Mouse (Mus musculus) brain, adult 2 months (tissue): ENCODE data around the gene Cox7a2.

Source experiments
- DNase-seq: peaks from one replicate; pipeline ENCODE4 v3.0.0; 2011; ENCODE audit warnings: low read depth, low spot score

Gene Cox7a2

DNA sequence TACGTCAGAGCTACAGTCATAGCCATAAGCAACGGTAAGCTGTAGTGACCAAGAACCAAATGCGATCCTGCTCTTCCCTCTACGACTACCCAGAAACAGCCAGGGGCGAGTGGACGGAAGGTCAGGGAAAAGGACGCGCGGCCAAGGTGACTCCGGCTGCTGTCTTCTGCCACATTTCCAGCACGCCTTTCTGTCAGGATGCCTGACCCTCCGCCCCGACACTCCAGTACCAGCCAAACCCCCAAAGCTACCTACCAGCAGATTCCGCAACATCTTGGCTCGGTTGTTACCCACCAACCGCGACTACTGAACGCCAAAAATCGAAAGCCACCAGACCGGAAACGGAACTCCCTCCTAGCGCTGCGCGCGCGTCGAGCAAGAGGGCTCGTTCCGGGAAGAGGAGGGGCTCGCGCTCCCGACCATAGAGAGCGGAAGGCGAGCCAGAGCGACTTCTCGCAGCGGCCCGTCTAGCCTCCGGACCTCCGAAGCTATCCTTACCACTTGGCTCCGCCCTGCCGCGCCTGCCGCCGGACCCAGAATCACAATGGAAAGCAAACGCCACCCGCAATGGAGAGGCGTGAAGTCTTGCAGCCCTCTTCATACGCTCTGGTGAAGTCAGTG is at the start of gene Cox7a2:
Gene Cox7a2 (minus strand): TSS at position 494 of the 621 bp plus-strand sequence.
- DNase-seq: peak; percentile 99

DNA sequence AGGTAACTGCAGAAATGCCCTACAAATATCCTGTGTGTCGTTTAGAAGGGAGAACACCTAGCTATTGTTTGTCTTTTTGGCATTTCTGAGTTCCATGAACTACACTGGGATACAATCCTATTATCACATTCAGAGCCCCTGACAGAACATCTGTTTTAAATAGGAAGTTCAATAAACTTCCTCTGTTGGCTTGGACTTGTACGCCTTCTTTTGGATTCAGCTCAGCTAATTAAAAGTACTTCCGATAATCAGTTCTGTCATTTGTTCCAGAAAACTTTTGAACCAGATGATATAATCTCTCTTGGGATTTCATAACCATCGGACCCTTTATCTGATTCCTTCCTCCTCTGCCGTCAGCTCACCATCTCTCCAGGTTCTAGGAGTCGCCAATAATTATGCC is 49.7 kb upstream of the Cox7a2 start:
- DNase-seq: no peak

DNA sequence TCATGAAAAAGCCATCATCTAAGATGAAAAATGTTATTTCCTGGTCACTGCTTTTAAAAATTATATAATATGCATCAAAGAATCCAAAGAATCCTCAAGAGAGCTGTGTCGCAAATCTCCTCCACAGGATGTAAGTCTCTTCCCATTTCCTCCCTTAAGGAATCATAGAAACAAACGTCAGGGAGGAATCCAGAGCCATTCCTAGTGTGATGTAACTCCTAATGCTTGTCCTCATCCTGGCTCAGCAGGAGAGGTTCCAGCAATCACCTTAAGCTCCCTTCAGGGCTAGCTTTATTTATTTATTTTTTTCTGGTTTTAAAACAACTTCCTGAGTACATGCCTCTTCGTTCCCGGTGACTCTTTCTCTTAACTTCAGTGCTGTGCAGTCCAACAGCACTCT is 47.5 kb upstream of the Cox7a2 start:
- no peak for DNase-seq

DNA sequence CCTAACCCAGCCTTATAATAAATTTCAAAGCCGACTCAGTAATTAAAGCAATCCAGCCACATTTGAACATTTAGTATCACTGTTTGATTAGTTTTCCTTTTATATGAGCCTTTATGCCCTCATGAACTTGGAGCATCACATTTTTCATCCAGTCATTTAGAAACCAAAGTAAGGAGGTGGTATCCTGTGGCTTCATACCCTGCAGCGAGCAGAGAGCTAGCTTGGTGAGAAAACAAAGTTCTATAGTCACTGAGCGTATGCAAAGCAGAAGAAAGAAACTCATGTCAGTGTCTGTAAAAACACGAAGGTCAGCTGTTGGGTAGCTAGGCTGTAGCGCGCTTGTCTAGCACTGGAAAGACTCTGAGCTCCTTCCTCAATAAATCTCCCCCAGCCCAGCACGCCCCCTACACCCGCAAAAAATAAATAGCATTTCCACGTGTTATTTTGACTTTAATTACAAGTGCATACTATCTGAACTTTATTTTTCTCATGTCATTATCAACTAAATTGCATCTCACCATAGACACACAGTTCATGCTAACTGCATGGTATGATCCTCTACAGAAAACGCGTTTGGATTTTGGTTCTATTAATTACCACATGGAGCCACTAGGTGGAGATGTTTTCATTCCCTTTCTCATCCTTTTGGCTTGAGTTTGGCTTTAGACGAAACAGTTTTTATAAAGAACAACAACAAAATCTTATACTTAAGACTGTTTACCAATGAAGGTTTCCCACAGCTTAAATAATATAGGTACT is 46.8 kb upstream of the Cox7a2 start:
- DNase-seq: peak; percentile 58

DNA sequence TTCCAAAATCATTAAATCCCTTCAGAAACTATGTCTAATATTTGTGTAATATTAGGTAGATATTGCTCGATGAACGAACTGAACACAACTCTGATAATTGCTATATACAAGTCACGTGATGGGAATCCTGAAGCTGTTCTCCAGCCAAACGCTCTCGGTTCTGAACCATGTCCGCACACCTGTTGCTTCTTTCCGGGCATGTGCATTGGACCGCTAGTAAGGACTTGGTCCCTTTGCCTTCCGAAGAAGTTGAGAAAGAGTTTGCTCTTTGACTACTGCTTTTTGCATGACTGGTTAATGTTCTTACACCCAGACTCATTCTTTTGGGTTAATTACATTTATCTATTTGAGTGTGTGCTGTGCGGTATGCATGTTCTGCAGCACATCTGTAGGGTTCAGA is 45.7 kb upstream of the Cox7a2 start:
- DNase-seq: no peak

DNA sequence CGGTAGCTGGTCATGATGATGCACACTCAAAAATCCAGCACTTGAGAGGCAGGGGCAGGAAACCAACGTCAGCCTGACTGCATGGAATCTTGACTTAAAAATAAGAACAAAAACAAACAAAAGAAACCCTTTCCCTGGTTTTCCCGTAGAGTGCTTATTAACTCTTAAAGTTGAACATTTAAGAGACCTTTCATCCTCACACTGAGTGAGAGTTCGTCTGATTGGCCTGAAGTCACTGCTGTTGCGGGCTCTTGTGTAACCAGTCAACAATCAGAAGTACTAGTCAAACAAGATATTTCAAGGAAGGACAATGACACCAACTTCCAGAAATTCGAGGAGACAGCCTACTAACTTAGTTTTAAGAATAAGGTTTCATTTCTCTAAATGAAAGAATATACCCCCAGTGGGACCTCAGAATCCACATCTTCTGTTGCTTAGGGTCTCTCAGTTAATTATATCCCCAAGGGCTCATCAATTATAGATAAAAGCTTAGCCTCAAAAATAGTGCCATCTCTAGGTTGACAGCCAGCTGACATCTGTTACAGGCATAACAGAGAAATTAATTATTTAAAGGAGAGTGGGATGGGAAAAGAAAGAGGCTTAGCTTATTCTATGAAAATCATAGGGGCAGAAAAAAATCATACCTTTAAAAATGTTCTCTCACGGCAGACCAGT is 36.9 kb upstream of the Cox7a2 start:
- no peak for DNase-seq

DNA sequence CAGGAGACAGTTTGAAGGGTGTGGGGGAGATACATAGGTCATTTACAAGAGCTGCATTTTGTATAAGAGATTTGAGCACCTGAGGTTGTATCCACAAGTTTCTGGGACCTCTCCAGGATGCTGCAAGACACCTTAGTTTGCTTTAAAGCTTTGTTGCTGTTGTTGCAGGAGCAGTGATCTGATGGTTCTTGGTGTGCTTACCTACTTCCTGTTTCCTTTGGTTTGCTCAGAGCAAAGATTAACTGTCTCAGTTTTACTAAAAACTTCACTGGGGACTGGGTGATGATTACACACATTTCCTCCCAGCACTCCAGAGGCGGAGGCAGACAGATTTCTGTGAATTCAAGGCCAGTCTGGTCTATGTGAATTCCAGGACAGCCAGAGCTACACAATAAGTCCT is 35.4 kb upstream of the Cox7a2 start:
- DNase-seq: no peak

DNA sequence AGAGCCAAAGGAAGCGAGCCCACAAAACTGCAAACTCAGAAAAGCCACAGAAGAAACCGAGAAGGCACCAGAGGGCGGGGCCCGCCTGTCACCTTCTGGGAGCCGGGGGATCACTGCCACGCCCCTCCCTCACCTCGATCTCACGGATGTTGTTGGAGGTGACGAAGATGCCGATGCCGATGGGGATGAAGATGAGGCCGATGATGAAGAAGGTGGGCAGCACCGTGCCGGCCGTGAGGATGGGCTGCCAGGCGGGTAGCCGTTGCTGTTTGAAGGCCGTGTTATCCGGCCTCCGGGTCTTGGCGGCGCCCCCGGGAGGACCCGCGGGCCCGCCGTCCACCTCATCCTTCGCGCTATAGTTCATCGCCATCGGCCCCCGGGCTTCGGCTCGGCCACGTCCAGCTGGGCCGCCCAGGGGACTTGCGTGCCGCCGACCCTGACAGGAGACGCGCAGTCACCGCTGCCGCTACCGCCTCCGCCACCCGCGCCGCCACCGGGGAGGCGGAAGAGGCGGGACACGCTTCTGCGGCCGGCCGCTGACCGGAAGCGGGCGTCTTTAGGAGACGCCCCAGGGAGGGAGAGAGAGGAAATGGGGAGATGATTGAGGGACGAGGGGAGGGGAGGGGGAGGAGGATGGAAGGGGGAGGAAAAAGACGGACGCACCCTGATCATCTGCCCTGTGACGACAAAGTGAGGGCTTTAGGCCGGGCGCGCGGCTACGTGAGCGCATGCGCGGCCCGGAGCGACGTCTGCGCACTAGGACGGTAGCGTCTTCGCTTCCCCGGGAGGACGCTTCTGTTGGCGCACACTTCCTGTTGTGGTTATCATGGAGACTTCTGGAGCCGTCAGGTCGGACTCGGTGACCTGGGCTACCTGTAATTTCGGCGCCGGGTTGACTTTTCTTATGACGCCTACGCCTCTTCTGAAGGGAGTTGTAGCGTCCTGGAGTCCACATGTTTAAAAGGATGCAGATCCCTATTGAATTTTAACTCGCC is 33.5 kb upstream of the Cox7a2 start, which contains the start of gene Tmem30a:
Gene Tmem30a (minus strand): TSS at position 667 of the 995 bp plus-strand sequence.
- DNase-seq: peak; percentile 99

DNA sequence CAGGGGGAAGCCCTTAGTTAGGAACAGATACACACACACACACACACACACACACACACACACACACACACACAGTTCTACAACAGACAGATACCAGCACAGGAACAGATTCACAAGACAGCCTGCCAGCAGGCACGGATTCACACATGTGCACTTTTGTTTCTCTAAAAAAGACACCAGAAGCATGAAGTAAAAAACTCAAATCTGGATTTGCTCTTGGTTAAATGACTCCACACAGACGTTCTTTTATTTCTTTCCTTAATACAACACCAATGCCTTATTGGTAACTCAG is 26.1 kb upstream of the Cox7a2 start:
- peak; percentile 54 for DNase-seq

DNA sequence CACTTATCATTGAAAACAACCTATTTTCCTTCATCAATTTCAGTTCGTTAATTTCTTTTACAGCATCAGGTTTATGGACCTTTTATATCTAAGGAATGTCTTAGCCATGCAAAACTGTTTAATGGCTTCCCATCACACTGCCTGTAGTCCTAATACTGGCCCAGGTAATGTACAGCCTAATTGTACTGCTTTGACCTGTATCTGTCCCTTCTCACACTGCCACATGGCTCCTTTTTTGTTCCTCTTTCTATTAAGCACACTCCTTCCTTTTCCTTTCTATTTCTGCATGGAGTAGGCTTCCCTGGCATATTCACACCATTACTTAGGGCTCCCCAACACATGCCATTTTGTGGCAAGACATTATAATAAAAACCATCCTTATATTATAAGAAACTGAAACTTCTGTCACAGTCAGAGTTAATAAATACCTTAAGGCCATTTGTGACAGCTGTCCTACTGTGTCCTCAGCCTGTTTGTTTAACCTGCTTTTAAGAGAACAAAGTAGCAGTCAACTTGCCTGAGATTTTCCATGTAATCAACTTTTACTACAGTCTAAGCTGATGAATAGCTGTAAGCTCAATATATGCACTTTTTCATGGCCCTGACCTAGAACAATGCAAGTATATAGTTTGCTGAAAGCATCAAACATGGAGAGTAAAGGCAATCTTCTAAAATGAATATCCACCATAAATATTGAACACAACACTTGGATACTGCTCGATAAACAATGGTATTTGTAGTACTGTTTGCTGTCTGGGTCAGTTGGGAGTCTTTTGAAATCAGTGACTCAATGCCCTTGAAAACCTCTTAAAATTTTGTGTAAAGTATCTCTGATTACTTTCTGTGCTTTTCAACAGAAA is 25.5 kb upstream of the Cox7a2 start:
- DNase-seq: no peak

DNA sequence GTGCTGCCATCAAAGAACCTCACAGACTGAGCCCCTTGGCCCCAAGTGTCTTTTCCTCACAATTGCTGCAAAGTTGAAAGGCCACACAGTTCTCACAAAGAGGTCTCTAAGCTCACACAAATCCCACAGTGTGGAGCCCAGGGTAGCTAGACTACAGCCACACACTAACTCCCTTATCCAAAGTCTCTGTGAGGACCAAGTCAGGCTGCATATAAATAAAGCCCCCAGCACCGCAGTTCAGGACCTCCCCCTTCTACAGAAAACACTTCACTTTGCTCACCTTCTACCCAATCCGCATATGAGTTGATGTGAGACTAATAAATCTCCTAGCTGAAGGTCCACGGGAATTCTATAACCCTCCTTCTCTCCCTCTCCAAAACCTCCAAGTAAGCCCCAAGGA is 24.8 kb upstream of the Cox7a2 start:
- DNase-seq: no peak

DNA sequence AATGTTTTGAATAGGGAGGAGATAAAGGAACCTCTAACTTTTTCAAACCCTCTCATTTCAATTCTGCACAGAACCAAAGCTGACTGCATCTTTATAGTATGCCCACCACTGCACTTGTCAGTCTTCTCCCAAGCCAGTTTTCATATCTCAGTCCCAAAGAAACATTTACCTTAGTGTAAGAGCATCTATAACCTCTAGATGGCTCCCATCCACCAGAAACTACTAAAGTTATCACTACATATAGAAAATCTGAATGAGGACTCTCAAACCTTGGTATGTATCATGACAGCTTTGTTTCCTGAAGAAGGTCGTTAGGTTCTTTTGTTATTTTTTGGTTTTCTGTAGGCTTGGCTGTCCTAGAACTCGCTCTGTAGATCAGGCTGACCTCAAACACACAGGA is 19.7 kb upstream of the Cox7a2 start:
- peak; percentile 39 for DNase-seq

DNA sequence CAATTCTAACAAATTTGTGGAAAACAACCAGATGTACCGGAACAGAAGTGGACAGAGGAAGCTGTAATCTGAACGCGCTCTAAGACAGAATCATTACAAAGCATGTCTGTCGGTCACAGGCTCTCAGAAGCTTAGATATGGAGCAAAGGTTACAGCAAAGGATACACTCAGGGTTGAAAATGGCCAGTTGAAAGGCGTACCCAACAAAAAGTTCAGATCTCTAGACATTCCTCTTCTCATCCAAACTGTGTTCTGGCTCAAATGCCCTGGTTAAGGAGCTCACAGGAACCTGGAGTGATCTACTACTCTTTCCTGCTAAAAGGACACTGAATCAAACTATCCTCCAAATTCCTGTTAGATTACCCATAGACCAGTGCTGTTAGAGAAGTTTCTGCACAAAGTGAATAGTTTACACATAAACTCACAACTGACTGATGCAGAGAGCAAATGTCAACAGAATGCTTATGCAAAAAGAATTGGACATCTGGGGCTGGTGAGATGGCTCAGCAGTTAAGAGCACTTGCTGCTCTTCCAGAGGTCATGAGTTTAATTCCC is 7.4 kb upstream of the Cox7a2 start:
- no peak for DNase-seq

DNA sequence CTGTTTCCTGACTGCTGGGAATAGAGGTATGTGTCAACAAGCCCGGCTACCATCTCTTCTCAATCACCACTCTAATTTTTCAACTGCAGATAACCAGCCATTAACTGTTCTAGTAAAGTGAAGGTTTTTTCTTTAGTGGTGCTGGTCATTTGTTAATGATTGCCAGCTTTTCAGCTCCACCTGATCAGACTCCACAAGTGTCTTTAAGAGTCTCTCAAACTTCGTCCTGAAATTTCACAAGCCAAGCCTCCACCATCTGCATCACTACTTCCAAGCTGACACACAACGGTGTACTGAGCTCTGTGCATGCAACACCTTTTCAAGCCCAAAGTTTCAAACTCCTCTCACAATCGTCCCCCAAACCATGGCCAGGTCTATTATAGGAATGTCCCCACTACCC is 5.7 kb upstream of the Cox7a2 start:
- DNase-seq: no peak

DNA sequence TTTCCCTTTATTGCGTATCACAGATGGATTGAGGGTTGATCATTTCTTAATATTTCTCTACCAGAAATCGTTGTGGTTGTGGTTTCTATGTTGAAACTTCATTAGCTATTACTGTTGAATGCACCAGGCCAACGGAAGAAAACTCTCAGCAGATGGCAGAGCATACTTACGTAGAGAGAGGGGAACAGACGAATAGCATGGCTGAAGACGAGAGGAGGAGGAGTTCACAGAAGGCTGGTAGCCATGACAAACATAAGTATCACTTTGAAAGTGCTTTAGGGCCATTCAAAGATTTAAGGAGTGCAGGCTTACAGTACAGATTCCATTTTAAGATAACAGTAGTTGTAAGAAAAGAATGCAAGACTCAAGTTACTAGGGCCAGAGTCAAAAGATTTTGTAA is 2.8 kb upstream of the Cox7a2 start:
- DNase-seq: no peak

DNA sequence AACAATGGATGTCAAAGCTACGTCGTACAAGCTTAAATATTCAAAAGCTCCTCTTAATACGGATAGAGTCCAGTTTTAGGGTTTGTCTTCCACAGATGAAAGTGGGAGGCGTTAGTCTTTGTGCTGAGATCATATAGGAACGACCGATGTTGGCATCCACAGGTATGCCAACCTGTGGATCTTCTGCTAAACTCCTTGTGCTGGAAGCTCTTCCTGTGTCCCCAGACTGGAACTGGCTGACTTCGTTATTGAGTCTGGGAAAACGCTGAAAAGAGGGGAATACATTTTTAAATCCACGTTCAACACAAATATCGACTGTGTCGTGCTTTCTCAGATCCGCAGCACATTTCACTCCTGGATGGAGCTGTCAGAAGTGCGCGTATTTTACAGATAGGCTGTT is 398 bp upstream of the Cox7a2 start:
- DNase-seq: no peak

DNA sequence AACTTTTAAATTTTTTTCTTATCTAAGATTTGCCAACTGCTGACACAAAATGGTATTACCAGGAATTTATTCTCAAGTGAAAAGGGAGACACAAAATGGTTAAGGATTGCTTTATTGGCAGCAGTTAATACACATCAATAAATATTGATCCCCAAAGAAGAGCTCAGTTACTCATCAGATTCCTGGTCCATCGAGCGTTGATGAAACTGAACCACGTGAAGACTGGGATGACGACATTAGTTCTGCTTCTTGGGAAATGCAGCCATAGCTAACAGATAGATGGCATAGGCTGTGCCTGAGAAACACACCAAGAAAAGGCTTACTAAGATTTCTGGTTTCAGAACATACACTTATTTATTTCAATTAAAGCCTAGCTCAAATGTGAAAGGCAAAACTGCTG is 4.4 kb downstream of the Cox7a2 start:
- no peak for DNase-seq

DNA sequence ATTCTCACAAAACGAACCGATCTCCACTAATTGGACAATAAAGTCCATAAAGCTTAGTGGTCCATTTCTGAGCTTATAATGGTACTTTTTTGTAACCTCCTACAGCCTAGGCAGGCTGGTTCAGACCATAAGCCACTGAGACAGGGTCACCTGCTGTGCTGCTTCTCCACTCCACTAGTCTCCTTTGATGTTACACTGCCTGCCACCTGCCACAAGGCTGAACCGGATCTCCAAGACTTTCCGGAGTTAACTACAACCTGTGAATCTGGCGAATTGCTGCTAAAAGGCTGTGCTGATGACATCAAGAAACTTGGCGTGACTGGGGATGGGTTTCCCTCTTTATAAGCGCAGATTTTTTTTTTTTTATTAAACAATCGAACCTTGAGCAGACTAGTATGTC is 7.8 kb downstream of the Cox7a2 start:
- no peak for DNase-seq

DNA sequence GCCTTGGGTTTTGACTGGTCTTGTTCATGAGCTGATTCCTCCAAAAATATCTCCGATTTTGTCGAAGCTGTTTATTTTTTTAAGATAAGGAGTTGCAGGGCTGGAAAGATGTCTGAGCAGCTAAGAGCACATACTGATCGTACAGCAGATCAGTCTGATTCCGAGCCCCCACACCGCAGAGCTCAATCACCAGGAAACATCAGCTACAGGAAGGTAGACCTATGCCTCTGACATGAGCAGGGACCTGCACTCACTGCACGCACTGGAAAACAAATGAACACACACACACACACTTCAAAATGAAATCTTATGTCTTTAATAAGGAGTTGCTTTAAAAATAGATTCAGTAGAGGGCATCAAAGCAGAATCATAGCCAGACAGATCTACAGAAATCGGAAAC is 9.0 kb downstream of the Cox7a2 start:
- no peak for DNase-seq

DNA sequence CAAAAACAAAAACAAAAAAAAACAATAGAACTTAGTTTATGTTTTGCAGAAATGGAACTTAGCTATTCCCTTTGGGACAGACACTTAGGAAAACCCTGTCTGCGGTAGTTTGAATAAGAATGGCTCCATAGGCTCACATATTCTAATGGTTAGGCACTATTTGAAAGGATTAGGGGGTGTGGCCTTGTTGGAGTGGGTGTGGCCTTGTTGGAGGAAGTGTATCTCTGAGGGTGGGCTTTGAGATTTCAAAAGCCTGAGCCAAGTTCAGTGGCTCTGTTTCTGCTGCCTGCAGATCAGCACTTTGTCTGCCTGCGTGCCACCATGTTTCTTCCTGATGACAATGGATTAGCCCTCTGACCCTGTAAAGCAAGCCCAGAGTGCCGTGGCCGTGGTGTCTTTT is 14.6 kb downstream of the Cox7a2 start:
- DNase-seq: no peak

DNA sequence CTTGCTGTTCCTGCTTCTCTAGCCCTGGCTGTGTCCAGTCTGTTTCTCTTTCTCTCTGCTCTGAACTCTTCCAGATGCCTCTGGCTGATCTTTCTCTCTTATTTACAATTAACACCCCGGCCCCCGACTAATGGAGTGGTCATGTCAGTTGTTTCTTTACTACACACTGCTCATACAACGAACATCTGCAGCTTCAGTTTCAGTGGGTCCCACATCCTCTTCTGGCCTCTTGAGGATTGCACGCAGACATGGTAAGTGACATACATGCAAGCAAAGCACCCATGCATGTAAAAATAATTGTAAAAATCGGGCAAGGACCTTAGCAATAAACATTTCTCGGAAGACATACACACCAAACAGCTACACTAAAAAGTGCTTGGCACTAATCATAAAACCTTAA is 24.1 kb downstream of the Cox7a2 start:
- DNase-seq: no peak
